Mouse (Mus musculus) CH12.LX (cell line): ENCODE measurements at regions not wholly inside any gene's neighbourhood (a gene's known extent, or its start where the extent isn't known, plus 50 kb on each side); places are given as distances from the start of the nearest gene placed in this dataset.

ENCODE experiments used
- CTCF ChIP-seq, 2 experiments: IDR thresholded peaks in 1 of 2; conservative IDR thresholded peaks in 1 of 2; 2 replicates each; pipeline ENCODE4 v1.5.1; 2011 to 2012; ENCODE audit warnings: low read depth in 2 of 2, low read length in 2 of 2, improper control_type of control experiment in 1 of 2, inconsistent platforms in 1 of 2, mild to moderate bottlenecking in 1 of 2, moderate library complexity in 1 of 2
- GABPA ChIP-seq: IDR thresholded peaks from 2 replicates; pipeline ENCODE4 v1.6.1; 2012; ENCODE audit warnings: low read depth, low read length, improper control_type of control experiment, inconsistent platforms; ENCODE audit not compliant: insufficient replicate concordance
- HCFC1 ChIP-seq: IDR thresholded peaks from 2 replicates; pipeline ENCODE4 v1.6.1; 2012; ENCODE audit warnings: low read depth, mild to moderate bottlenecking, inconsistent platforms, low read length, improper control_type of control experiment
- IRF4 ChIP-seq: IDR thresholded peaks from 2 replicates; pipeline ENCODE4 v1.6.1; 2014; ENCODE audit warnings: low read depth, mild to moderate bottlenecking, inconsistent platforms, low read length, improper control_type of control experiment
- NRF1 ChIP-seq: IDR thresholded peaks from 2 replicates; pipeline ENCODE4 v1.6.1; 2014; ENCODE audit warnings: low read depth, mild to moderate bottlenecking, inconsistent platforms, low read length, improper control_type of control experiment, moderate library complexity
- PAX5 ChIP-seq: IDR thresholded peaks from 2 replicates; pipeline ENCODE4 v1.6.1; 2012; ENCODE audit warnings: low read length, inconsistent platforms, mixed read lengths
- POLR2AphosphoS2 ChIP-seq: IDR thresholded peaks from 2 replicates; pipeline ENCODE4 v1.6.1; 2011; ENCODE audit warnings: low read depth, low read length, improper control_type of control experiment
- TBP ChIP-seq: conservative IDR thresholded peaks from 2 replicates; pipeline ENCODE4 v1.6.1; 2011; ENCODE audit warnings: low read depth, low read length, improper control_type of control experiment
- UBTF ChIP-seq: IDR thresholded peaks from 2 replicates; pipeline ENCODE4 v1.6.1; 2012; ENCODE audit warnings: low read depth, mild to moderate bottlenecking, inconsistent platforms, low read length, improper control_type of control experiment, moderate library complexity
- USF1 ChIP-seq: IDR thresholded peaks from 2 replicates; pipeline ENCODE4 v1.6.1; 2014; ENCODE audit warnings: low read depth, mild to moderate bottlenecking, inconsistent platforms, low read length, improper control_type of control experiment
- ZC3H11A ChIP-seq: IDR thresholded peaks from 2 replicates; pipeline ENCODE4 v1.6.1; 2012; ENCODE audit warnings: low read depth, mild to moderate bottlenecking, inconsistent platforms, low read length, improper control_type of control experiment

- TF ChIP-seq GABPA = no peak
- no peak for TF ChIP-seq HCFC1
- no peak for TF ChIP-seq CTCF (conservative IDR thresholded peaks at IDR 0.05 in 1 of 2, IDR thresholded peaks at IDR 0.05 in 1 of 2; ENCODE audit: low read depth in 2 of 2, low read length in 2 of 2)
- no peak for TF ChIP-seq POLR2AphosphoS2
- TF ChIP-seq USF1 = no peak
- no peak for TF ChIP-seq NRF1
- TF ChIP-seq TBP = no peak
- no peak for TF ChIP-seq PAX5
- TF ChIP-seq UBTF = no peak
- no peak for TF ChIP-seq ZC3H11A
- no peak for TF ChIP-seq IRF4
These were observed 172.5 kb downstream of the Setd4 start for GRCm38 (mm10) chr16:93431316-93431715.
